Mouse (Mus musculus) right cerebral cortex, postnatal 14 days (tissue): ENCODE data around the gene Olfr823.
"Not testable (repeated sequence)": the region's sequence is repeated elsewhere in the genome, so short reads cannot be mapped to it uniquely, and the experiment has no call there.

ENCODE experiments used
- DNase-seq: peaks from one replicate; pipeline ENCODE4 v3.0.0; 2022

Olfr823 gene

DNA sequence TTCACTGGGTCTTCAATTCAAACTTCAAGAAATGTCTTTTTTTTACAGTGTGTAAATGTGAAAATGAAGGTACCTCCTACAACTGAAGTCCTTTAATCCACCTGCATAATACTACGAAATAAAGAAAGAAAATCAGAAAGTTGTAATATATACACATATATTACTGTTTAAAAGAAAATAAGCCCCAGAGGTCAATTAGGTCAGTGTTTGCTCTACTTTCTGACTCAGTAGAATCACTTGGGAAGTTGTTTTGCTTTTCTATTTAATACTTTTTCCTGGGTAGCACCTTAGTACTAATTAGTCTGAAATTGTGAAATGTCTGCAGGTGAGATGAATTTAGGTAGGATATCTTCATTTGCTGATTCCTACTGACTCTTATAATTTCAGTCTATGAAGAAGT, at the start of gene Olfr823:
Olfr823 (minus strand) TSS at position 101 of the 400 bp plus-strand sequence.
- DNase-seq = not testable (repeated sequence)

DNA sequence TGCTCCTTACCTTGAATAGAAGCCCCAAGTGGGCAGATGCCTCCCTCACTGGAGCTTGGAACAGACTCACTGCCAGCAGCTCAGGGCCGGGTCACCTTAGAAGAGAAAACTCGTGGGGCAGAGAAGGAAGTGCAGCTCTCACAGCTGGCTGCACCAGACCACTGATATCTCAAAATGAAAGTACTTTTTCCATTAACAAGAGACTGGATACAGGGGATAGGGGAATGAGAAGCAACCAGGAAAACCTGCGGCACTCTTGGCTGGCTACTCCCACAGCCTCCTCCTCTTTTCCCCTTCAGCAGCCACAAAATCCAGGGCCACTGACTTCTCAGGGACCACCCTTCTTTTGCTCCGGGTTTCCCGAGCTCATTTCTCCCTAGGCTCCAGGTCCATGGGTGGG, 28.9 kb upstream of the Olfr823 start:
- DNase-seq = no peak

DNA sequence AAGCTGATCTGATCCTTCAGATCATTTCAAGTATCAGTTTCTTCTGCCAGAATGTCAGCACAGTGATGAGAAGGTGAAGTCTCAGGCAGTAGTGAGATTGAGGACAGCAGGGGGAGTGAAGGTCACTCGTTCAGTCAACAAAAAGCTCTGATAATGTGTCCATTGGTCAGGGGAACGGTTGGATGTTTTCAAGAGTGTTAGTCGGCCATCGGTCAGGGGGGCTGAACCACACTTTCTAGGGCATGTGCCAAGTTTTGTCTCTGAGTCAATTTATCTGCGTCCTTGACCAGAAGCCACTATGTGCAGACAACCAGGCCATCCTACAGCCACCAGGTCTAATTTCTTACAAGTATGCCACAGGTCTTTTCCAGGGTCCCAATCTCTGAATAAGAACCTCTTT, 27.3 kb upstream of the Olfr823 start:
- DNase-seq = not testable (repeated sequence)

DNA sequence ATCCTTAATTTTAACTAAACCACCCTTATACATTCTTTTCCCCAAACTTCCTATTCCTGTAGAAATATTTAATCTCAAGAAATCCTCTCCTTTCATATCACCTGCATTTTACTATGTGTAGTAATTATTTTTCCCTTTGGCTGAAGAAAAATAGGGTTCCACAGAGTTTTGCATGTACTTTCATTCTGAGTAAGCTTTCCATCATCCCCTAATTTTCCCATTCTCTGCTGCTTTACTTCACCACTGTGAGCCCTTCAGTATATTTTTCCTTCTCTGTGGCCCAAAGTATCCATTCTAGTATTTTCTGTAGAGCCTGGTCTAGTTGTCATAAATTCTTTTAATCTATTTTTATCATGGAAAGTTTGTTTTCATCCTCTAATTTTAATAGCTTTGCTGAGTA, 19.6 kb upstream of the Olfr823 start:
- no peak for DNase-seq

DNA sequence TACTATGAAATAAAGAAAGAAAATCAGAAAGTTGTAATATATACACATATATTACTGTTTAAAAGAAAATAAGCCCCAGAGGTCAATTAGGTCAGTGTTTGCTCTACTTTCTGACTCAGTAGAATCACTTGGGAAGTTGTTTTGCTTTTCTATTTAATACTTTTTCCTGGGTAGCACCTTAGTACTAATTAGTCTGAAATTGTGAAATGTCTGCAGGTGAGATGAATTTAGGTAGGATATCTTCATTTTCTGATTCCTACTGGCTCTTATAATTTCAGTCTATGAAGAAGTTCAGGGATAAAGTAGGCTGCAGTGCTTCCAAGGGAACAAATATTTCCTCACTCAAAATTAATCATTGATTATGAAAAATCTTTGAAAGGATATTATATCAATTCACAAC, 14.7 kb upstream of the Olfr823 start, which contains the start of gene Olfr824:
Olfr824 (minus strand) TSS at position 101 of the 400 bp plus-strand sequence.
- not testable (repeated sequence) for DNase-seq

DNA sequence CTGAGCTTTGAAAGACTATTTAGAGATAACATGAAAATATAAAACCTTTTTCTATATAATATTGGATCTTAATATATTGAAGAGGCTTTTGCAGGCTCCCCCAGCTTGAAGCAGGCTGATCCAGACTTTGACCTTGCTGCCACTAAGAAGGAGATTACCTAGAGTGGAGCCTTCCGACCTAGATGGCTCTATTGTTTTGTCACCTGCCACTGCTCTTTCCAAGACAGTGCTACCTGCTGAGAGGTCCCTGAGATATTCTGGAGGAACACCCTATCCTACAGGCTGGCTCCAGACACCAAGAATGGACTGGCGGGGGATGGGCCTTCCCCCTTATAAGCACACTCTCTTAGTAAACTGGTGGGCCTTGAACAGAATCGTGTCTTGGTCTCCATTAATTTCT, 862 bp upstream of the Olfr823 start:
- DNase-seq = not testable (repeated sequence)

DNA sequence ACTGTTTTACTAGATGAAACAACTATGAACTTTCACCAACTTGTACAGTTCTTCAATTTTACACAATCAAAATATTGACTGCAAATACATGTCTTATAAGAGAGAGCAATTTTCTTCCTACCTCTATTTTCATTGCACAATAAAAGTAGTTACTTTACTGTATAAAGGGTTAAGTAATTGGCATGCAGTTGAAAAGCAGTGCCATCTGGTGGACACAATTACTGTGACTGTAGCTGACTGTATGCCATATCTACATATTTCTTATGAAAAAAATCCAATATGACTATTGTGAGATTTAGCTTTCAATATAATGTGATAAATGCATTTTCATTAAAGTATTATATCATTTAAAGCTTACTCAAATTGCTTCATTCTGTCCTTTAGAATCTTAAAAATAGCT, 19.1 kb downstream of the Olfr823 start:
- no peak for DNase-seq

DNA sequence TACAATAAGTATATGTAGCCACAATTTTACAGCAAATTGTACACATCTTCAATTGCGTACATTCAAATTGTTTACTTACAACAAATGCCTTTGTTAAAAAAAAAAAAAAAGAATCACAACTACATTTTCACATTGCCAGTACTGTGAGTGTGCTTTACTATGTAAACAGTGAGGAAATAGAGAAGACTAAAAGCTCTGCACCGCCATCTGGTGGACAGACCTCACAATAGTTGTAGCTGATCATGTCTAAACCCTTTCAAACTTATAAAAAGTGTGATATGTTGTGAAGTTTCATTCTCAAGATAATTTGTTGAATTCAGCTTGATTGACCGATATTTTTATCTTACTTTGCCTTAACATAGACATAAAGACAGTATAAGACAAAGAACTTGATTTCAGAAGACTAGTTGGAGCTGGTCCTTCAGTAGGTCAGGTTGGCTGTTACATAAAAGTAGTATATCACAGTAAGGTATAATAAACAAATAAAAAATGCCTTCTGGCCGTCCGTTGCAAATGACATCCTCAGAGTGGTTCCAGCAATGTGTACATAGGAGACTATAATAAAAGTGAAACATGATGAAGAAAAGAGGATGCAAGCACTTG, 22.2 kb downstream of the Olfr823 start:
- DNase-seq = peak; percentile 80

DNA sequence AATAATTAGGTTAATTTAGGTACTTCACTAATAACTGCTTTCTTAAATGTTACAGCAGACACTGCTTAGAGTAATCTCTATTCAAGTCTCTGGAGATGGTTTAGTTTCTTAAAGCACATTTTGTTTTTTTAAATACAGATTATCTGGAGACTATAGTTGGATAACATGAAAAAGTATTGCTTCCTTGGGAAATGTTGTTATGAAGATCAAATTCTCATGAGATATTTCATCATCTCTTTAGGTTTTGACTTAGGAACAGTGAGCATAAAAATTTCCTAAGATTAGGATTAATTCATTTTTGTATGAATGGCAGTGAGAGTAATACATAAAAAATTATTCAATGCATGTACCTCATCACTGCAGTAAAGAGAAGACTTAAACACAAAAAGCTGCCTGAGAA, 44.3 kb downstream of the Olfr823 start, which contains the start of gene Olfr822:
Olfr822 (plus strand) TSS at position 301 of the 400 bp plus-strand sequence.
- DNase-seq = no peak
